Mouse (Mus musculus): Measurements from ENCODE around the gene Rnd3.

- no peak for TF ChIP-seq CTCF (IDR thresholded peaks at IDR 0.05; ENCODE audit: control insufficient read depth, insufficient read depth, insufficient replicate concordance, low read depth, low read length)
- TF ChIP-seq POLR2A (IDR thresholded peaks at IDR 0.05; ENCODE audit: control insufficient read depth, low read depth, low read length): no peak
These were observed 66.1 kb downstream of the Rnd3 start for GRCm38 (mm10) chr2:51082714-51083351.

Measured in testis, adult 2 months (tissue).